Mouse (Mus musculus): ENCODE measurements around the gene Unc5b. TPM values are rescaled to one million over a fixed set of nuclear protein-coding genes. Genes with fewer than 3 reads are reported as not detected.

Gene Unc5b
- polyA plus RNA-seq, 1 experiment, result not detected

DNA sequence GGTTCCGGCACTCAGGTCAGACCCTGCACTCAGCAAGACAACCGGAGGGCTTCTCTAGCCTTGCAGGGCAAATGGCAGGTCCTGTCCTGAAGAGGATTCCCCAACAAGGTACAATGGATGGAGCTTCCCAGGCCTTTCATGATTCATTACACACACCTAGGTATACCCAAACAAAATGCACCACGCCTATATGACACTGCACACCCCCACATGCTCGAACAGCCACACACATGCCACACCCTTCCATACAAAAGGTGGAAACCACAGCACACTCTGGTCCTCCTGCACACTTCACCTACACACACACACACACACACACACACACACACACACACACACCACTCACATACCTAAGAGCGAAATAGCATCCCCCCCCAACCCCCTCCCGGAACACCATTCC lies 5.4 kb downstream of the Unc5b start:
- TF ChIP-seq GATA1 (IDR thresholded peaks at IDR 0.05; ENCODE audit: low read length), result no peak

DNA sequence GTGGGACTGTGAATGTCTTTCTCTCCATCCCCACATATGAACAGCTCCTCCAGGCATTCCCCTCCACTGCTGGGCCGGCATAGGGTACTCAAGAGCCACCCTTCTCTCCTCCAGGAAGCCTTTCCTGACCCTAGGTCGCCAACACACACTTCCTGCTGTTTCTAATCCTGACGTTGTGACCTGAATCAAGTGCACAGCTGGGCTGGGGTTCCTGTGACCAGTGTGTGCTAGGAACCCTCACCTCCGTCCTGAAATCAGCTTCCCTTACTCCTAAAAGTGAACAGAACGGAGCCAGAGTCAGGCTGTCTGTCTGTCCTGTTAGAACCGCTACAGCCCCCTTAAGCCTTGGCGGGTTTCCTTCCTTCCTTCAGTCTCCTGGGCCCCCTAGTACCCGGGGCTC lies 7.6 kb downstream of the Unc5b start:
- no peak for TF ChIP-seq GATA1 (IDR thresholded peaks at IDR 0.05; ENCODE audit: low read length)

DNA sequence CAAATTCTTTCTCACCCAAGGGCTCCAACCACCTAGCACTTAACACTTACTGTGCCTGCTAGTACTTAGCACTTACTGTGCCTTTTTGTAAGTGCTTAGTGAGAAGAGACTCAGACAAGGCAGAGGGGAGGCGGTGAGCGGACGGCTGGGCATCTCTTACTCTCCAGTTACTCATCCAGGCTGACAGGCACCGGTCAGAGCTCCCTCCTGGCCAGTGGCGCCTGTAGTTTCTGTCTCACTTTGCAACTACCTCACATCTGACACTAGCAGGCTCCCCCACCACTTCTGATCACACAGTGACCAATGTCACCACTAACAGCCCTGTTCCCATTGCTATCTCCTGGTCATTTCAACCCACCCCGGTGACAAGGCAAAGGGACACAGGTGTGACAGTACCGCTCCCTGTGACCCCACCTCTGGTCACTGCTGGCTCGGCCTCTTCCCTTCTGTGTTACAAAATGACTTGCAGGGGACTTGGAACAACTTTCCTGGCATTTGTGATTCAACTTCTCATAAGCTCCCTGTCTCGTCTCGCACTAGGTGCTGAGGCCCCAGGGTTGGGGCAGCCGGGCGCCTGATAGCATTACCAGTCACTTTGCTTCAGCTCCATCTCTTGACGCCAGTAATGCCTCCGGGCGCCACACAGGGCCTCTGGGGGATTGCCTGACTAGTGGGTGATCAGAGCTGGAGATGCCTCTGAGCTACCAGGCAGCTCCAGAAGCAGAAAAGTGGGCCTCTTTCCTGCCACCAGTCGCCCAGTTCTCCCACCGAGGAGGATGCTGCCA lies 8.5 kb downstream of the Unc5b start:
- no peak for TF ChIP-seq GATA1 (IDR thresholded peaks at IDR 0.05; ENCODE audit: low read length)

DNA sequence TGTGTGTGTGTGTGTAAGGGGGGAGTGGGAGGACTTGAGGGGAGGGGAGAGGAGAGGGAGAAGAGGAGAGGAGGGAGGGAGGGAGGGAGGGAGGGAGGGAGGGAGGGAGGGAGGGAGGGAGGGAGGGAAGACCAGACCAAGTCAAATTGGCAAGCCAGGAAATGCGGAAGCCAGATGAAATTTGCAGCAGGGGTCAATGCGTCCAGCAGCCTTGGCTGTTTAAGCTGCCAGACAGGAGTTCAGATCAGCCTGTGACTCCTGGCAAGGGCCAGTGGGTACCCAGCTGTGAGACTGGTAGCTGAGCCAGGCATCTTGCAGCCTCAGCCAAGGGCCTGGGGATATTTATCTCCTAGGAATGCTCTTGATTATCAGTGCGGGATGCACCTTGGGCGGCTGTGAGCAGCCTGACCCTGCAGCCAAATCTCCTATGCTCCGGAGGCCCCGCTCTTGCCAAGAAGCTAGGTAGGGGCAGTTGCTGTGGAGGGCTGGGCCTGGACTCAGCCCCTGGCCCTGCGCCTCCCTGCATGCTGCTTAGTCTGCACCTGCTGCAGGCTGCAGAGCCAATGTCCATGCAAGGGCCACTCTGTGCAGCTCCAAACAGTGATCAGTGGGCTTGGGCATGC lies 9.5 kb downstream of the Unc5b start:
- TF ChIP-seq GATA1 (IDR thresholded peaks at IDR 0.05; ENCODE audit: low read length), result no peak

GRCm38 (mm10) chr10:60821311-60821710 lies 10.1 kb downstream of the Unc5b start:
- TF ChIP-seq GATA1 (IDR thresholded peaks at IDR 0.05; ENCODE audit: low read length), result no peak

GRCm38 (mm10) chr10:60820552-60820951 lies 10.8 kb downstream of the Unc5b start:
- no peak for TF ChIP-seq GATA1 (IDR thresholded peaks at IDR 0.05; ENCODE audit: low read length)

GRCm38 (mm10) chr10:60819654-60820192 lies 11.7 kb downstream of the Unc5b start:
- no peak for TF ChIP-seq GATA1 (IDR thresholded peaks at IDR 0.05; ENCODE audit: low read length)

DNA sequence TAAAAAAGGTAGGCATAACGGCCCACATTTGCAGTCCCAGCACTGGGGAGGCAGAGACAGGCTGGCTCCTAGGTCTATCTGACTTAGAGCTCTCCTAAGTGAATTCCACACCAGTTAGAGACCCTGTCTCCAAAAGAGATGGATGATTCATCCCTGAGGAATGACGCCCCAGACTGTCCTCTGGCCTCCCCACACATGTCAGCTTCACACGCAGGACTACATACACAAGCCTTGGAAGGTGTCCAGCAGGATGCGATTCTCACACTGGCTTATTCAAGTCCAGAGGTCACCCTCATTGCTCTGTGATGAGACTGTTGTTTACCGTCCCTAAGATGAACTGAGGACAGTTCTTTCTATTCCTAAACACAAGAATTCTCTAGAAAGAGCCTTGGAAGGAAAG lies 12.2 kb downstream of the Unc5b start:
- no peak for TF ChIP-seq GATA1 (IDR thresholded peaks at IDR 0.05; ENCODE audit: low read length)

DNA sequence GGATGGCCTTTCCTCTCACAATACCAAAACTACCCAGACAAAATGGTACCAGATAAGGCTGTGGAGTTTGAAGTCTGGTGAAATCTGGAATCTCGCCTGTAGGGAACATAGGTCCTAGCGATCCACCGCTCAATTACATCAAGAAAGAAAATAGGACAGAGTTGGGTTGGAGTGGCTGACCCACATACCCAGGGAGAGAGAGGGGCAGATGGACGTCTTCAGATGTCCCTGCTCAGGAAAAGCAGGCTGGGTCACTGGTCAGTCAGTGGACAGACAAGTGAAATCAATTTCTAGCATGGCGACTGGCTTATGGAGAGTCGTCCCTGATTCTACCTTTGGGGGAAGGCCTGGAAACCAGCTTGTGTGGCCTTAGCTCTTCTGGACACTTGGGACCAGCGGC lies 12.7 kb downstream of the Unc5b start:
- TF ChIP-seq GATA1 (IDR thresholded peaks at IDR 0.05; ENCODE audit: low read length), result no peak

DNA sequence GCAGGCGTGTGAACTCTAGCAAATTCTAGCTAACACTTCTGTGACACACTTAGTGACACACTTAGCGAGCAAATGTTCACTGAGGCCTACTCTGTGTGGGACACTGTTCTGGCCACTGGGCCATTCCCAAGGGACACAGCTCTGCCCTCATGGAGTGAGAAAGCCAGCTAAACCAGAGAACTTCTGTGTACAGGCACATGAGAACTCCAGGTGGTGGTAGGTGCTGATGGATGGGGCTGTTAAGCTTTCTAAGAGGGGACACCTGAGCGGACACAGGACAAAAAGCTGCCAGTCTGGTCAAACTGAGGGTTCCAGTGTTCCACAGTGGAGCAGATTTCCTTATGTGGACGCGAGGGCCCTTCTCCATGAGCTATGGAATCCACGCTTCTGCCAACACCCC lies 13.5 kb downstream of the Unc5b start:
- no peak for TF ChIP-seq GATA1 (IDR thresholded peaks at IDR 0.05; ENCODE audit: low read length)

DNA sequence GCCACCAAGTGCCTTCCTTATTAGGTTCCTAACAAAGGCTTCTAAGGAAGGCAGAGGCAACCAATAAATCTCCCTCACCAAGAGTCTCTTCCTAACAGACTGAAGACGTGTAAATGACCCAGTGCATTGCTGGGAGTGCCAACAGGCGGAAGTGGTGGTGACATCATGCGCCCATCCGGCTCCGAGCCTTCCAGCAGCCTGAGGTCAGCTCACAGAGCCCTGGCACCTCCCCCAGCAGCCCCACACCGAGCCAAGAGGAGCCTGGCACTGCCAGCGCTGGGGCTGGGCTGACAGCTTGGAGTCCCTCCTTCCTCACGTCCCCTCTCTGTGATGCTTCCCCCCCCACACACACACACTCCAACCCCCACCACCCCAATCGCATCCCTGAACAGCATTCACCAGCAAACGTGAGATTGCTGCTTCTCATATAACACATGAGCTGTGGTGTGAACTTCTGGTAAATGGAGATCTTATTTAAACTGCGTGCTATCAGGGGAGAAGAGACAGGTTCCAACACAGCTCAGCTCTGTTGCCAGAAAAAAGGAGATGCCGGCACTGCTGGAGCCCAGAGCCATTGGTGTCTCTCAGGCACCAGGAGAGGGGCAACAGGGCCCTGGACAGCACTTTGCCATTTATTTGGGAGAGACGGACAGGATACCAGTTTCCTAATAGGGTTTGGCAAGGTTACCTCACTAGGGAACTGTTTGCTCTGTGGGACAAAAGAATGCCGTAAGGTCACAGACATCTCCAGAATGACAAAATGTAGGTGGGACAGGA lies 14.3 kb downstream of the Unc5b start:
- no peak for TF ChIP-seq GATA1 (IDR thresholded peaks at IDR 0.05; ENCODE audit: low read length)

DNA sequence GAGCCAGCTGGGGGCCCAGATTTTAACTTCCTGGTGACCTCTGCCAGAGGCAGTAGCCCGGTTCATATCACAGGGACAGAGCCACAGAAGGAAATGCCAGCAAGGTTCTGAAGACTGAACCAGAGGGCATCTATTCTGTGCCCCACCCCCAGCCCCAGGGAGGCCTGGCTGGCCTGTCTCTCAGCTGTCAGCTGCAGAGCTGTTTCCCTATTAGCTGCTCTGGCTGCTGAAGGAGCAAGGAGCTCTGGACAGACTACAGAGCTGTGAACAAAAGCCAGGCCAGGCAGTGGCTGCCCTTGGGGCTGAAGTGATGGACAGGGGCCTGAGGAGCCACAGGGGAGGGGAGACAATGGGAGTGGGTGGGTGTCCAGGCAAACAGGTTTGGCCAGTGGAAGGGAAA lies 15.5 kb downstream of the Unc5b start:
- TF ChIP-seq GATA1 (IDR thresholded peaks at IDR 0.05; ENCODE audit: low read length), result no peak

- no peak for TF ChIP-seq GATA1 (IDR thresholded peaks at IDR 0.05; ENCODE audit: low read length)
Measured at GRCm38 (mm10) chr10:60815059-60815458, 16.3 kb downstream of the Unc5b start.

- no peak for TF ChIP-seq GATA1 (IDR thresholded peaks at IDR 0.05; ENCODE audit: low read length)
Measured at GRCm38 (mm10) chr10:60814444-60815057, 16.8 kb downstream of the Unc5b start.

DNA sequence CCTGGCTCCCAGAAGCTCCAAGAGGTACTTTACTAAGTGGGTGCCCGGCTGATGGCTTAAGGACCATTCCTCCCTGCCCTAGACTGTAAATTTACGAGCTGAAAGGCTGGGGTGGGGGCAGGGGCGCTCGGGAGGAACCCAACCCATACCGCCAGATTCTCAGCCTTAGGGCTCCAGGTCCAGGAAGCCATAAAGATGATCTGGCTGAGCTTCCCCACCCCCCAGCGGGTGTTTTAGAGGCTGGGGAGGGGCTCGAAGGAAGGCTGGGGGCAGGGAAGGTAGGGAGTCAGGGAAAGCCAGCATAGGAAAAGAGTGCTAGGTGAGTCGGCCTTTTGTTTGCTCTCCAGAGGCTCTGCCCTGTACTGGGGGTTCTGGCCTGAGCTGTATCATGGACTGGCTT lies 17.8 kb downstream of the Unc5b start:
- TF ChIP-seq GATA1 (IDR thresholded peaks at IDR 0.05; ENCODE audit: low read length), result no peak
